Mouse (Mus musculus): ENCODE measurements at regions not wholly inside any gene's neighbourhood (a gene's known extent, or its start where the extent isn't known, plus 50 kb on each side); places are given as distances from the start of the nearest gene placed in this dataset.
"Not testable (repeated sequence)": the region's sequence is repeated elsewhere in the genome, so short reads cannot be mapped to it uniquely, and the experiment has no call there.

DNA sequence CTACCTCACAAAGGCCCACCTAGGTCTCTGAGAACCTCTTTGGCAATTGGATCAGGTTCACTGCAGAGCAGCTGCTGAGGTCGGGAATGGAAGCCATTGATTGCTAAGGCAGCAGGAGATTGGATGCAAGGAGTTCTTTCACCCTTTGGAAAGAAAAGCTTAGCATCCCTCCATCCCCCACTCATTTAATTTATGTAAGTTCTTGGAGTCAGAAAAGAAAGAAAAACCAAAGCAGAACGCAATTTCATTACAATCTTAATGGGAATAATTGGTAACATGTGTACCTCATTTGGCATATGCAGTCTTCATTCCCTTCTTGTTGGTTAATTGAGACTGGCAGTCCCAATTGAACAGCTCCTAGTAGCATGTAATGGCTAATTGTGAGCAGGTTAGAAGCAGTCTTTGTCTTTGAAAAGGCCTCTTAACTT, 96.4 kb downstream of the Dusp6 start:
- intact Hi-C loops (cut with DNase I) = no loop called here
- no peak for DNase-seq (ENCODE audit: low spot score in 2 of 2)

DNA sequence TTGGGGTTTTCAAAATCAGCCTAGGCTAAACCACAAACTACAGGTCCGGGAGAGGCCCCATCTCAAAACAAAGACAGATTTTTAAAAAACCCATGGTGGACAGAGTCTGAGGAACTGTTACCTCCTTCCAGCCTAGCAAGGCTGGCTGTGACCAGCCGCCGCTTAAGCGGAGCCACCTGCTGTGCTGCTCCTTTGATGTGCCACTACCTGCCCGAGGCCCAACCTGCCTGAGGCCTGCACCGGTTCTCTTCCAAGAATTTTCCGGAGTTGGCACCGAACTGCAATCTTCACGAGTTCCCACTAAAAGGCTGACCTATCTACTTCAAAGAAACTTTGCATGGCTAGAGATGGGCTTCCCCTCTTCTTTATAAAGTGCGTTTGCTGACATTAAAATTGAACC, 97.6 kb downstream of the Dusp6 start:
- intact Hi-C loops (cut with DNase I); DNase-seq (ENCODE audit: low spot score in 2 of 2): not testable (repeated sequence)

DNA sequence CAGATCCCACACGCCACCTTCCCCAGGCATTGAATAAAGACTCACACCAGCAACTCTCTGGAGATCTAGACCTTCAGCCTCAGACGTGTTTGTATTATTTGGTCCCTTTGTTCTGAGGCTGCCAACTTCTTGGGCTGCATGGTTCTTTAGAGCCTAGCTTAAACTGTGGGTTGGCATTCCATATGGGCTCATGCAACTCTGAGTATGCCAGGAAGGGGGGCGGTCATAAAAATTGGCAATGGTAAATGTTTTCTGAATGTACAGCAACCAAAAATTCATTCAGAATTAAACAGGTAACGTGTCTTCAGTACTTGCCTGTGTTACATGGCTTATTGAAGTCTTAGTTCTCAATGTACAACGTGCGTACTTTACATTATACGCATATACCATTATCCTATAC, 103.1 kb downstream of the Dusp6 start:
- intact Hi-C loops (cut with DNase I) = no loop called here
- peak in 1 of 2 experiments; percentile 40 for DNase-seq (ENCODE audit: low spot score in 2 of 2)

DNA sequence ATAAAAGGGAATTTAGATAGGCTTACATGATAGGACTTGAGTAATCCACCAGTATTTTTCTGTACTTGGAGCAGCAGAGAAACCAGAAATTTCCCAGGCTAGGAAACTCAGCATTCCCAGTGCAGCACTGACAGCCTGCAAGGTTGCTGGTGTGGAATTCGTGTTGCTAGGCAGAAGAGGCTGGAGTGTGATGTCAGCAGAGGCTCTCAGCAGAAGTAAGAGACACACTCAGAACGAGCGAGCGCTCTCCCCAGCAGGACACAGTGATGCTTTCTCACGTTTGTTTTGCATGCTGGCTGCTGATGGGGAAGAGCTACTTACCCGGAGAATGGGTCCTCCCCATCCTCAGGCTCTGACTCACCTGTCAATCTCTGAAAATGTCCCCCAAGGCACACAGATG, 104.7 kb downstream of the Dusp6 start:
- intact Hi-C loops (cut with DNase I) = no loop called here
- peak; percentile 37 to 61 for DNase-seq (ENCODE audit: low spot score in 2 of 2)

DNA sequence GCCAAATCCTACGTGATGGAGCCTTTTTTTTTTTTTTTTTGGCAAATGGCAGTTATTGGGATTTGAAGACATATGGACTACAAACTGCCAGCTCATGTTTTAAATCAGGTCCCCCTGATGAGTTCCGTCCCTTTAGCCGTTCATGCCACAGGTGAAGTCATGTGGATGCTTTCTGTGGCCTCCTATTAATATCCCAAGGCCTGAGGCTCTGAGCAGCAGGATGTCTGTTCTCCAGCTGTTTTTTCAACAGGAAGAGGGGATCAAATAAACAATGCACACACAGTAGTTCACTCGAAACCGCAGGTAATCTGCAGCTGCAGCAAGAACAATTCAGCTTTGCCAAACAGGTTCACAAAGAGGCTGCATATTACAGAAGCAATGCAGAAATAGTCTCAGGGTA, 112.1 kb downstream of the Dusp6 start:
- intact Hi-C loops (cut with DNase I) = no loop called here
- no peak for DNase-seq (ENCODE audit: low spot score in 2 of 2)

DNA sequence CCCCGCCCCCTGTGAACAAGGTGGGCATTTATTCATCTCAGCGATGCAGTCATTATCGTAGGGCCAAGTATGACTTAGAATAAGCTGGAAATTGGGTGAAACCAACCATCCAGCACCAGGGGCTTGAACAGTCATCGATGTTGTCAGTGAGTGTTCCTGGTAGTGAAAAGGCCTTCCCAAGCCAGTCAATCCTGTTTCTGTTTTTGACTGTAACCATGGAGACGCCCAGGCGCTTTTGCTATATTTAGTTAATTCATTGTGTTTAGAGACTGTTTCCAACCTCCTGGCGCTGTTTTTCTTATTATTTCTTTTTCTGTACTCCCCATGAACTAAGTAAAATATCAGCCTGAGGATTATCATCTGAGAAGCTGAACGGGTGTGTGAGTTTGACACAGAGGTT, 113.4 kb downstream of the Dusp6 start:
- peak; percentile 52 to 54 for DNase-seq (ENCODE audit: low spot score in 2 of 2)
- intact Hi-C loops (cut with DNase I) = no loop called here

DNA sequence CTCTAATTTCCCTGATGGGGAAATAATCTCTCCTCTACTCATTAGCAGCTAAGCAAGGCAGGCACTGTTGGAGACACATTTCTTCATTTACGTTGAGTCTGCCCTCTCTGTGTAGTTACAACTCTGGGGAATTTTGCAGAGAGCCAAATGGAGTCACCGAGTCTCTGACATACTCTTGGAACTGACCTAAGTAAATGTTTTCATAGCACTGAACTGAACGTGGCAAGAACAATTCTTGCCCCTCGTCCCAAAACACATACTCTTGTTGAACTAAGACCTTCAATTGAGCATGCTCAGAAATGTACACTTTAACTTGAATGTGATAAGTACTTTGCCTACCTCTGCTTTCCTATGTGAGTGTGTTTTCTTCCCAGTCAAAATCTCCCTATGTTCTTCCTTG, 114.5 kb downstream of the Dusp6 start:
- no peak for DNase-seq (ENCODE audit: low spot score in 2 of 2)

DNA sequence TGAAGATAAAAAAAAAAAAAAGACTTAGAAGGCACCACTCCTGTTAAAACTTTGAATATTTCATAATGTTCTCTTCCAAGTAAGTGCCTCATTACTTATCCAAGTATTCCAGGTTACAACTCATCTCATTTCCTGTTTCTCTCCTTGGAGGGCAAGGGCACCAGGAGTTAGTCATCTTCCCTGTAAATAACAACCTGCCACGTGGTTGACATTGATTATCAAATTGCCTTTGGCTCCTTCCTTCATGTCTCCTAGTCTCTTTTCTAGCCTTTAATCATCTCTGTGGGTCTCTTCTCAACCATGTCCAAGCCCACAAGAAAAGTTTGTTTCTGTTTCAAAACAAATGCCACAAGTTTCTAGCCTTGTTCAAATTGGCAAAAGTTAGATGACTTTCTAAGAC, 116.1 kb downstream of the Dusp6 start:
- intact Hi-C loops (cut with DNase I) = no loop called here
- DNase-seq (ENCODE audit: low spot score in 2 of 2) = no peak

More for the DNA sequence above, 114.5 kb downstream of the Dusp6 start:
- intact Hi-C loops (cut with DNase I) = no loop called here

DNA sequence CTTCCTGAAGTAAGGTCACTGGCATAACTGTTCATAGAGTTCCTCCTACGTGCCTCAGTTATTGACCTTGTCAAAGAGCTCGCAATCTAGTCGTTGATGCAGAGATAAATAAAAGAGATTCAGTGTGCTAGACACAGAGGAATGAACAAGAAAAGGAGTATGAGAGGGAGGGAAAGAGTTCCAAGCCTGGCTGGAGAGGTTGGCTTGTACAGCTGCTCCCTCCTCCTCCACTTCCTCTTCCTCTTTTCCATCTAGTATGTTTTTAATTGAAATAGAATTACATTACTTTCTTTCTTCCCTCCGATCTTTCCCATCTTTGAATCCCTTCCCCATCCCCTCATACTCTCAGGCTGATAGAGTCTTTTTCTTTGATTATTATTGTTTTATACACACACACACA, 117.1 kb downstream of the Dusp6 start:
- DNase-seq (ENCODE audit: low spot score in 2 of 2) = no peak
- intact Hi-C loops (cut with DNase I) = no loop called here

DNA sequence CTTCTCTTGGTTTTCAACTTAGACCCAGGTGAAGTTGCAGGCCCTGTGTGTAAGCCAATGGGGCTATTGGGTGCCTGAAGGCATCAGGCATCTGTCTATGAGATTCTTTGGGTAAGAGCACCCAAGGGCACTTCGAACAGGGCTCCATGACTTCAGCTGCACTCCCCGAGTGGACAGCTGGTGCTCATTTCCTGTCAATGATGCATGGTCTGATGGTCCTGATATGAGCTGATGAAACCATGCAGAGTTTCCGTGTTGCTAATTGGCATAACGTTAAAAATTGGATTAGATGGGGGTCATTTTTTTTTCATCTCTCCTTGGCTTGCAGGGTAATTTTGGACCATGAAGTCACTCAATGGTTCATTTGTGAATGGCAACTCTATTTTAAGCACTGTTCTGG, 120.0 kb downstream of the Dusp6 start:
- intact Hi-C loops (cut with DNase I) = no loop called here
- DNase-seq (ENCODE audit: low spot score in 2 of 2) = no peak

DNA sequence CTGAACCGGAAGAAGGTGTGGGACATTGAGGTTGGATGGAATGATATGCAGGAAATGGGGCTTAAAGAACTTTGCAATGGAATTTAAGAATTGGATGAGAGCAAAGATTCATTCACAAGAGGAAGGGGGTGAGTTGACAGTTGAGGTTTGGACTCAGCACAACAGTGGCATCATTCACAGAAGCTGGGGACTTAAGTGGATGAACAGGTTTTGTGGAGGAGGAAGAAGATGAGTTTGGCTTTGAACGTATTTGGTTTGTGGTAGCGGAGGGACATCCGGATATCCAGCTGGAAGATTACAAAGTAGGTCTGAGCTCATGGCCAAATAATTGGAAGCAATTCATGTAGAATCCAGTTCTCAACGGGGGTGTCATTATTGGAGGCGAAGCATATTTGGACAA, 121.3 kb downstream of the Dusp6 start:
- DNase-seq (ENCODE audit: low spot score in 2 of 2) = no peak

DNA sequence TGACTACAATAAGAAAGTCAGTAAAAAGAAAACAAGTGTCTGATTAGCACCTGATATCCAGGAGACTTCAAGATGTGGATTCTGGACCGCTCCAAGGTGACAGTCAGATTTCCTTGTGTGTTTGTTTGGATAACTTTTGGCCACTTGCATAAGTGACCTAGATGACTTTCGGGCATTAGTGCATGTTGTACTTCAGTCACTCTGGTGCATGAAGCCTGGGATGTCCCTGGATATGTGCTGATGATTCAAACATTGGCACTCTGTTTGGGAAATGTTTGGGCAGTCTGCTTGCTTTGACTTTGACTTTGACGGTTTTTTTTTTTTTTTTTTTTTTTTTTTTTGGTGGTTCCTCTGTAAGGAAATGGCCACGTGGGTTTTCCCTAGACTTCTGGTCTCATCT, 121.8 kb downstream of the Dusp6 start:
- intact Hi-C loops (cut with DNase I) = no loop called here
- DNase-seq (ENCODE audit: low spot score in 2 of 2) = no peak

More for the DNA sequence above, 121.3 kb downstream of the Dusp6 start:
- intact Hi-C loops (cut with DNase I) = no loop called here

DNA sequence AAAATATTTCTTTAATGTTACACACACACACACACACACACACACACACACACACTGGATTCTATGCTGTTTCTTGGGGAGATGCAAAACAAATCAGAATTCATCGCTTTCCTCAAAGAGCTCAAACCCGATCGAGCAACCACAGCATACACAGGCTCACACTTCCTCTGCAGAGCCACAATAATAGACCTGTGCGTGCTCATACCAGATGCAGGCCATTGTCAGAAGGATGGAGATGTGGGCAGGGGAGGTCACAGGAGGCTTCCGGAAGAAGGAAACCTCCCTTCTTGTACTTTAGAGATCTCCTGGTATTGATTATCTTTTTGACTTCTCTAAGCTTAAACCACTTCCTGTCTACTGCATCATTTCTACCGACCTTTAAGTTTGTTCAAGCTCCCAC, 122.8 kb downstream of the Dusp6 start:
- intact Hi-C loops (cut with DNase I) = no loop called here
- no peak for DNase-seq (ENCODE audit: low spot score in 2 of 2)

DNA sequence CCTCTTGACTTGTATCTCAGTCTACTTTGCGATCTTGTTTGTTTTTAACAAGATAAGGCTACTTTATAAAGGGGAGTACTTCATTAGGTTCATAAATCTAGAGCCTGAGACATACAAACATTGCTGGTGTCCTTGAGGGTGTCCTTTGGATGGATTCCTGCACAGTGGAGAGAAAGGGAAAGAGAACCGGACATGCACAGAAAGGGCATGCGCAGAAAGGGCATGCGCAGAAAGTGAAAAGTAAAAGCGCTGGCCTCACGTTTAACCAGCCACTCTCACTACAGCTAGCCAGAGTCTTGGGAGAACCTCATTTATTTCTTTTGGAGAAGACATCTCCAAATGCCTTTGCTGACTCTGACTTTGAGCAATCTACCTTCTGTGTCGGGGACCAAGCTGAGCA, 125.5 kb downstream of the Dusp6 start:
- intact Hi-C loops (cut with DNase I) = no loop called here
- DNase-seq (ENCODE audit: low spot score in 2 of 2) = no peak

DNA sequence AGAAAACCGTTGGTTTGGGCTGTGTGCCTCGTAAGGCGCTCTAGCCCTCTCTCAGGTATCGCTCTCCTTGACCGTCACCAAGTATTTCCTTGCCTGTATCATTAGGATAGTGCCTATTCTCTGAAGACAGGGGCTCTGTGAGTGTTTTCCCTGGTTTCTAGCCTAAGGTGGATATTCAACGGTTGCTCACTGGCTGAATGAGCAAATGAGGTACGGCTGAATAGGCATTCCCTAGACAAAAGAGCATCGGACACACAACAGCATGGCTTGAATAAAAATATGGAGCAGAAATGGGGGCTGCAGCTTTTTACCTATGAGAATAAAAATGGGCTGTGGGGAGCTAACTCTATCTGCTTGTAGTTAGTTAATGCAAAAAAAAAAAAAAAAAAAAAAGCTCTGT, 126.0 kb downstream of the Dusp6 start:
- no peak for DNase-seq (ENCODE audit: low spot score in 2 of 2)
- intact Hi-C loops (cut with DNase I) = no loop called here

DNA sequence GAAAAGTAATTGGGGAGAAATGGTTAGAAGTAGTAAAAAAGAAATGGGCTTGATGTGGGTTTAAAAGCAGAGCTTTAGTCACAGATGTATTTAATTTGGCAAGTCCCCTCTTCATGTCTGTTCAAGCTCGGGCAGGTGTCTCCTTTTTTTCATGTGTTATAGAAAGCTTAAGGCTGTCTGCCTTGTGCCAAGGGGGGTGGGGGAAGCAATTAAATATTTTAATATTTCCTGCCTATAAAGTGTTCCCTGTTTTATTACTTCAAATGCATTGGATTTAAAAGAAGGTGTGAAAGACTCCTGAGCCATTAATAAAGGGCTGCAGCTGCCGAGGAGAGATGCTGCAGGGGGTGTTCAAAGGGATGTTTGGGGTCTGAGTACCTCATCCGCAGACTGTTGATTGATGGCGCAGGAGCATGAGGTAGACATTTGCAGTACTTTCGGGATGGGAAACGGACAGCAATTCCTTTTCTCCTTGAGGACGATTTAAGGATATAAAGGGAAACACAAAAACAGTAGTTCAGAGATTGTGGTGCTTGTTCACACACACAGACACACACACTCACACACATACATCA, 127.7 kb downstream of the Dusp6 start:
- no peak for DNase-seq (ENCODE audit: low spot score in 2 of 2)
- intact Hi-C loops (cut with DNase I) = no loop called here

DNA sequence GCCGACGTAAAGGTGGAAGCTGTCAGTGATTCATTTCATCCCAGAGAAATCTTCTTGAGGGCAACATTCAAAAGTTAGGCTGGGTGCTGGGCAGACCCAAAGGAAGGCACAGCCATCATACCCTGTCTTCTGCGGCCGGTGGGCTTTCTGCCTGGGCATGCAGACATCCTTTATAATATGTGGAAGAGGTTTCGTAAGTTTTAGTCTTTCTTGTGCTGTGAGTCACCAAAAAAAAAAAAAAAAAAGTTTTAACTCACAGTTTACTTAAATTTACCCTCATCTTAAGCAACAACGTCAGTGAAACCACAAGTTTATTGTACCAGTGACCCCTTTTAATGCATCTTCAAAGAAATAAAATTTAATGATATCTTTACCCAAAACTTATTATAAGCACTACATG, 128.7 kb downstream of the Dusp6 start:
- intact Hi-C loops (cut with DNase I) = no loop called here

DNA sequence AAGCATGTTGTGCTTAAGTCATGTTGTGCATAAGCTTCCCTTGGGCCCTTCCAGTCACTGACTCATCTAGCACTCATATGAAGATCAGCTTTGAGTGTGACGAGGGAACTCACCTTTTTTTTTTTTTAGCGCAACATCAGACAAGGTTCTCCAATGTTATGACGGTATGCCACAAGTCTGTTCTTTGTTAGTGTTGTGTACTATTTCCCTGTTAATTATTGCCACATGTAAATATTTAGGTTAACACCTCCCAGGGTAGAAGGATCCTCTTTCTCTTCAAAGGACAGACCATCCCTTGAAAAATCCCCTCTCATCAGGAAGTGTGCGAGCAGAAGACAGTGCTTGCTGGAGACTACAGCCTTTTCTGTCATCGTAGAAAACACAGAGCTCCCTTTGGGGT, 129.9 kb downstream of the Dusp6 start:
- no peak for DNase-seq (ENCODE audit: low spot score in 2 of 2)
- intact Hi-C loops (cut with DNase I) = no loop called here

More for the DNA sequence above, 128.7 kb downstream of the Dusp6 start:
- no peak for DNase-seq (ENCODE audit: low spot score in 2 of 2)

DNA sequence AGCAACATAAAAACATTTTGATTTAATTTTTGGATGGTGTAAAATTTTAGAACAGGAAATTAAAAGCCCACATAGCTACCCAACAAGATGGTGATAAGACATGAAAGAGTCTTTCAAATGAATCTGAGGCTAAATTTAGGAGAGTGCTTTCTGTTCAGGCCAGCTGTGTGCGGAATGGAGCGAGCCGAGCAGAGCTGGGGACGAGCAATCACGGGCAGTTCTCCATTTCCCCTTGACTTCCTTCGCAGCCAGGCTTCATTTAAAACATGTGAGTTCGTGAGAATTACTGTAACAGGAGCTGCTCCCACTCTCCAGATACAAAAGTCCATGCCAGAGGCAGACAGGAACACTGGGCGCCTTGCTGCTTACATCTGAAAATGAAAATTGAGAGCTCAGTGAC, 130.5 kb downstream of the Dusp6 start:
- intact Hi-C loops (cut with DNase I) = no loop called here
- peak; percentile 53 to 71 for DNase-seq (ENCODE audit: low spot score in 2 of 2)

DNA sequence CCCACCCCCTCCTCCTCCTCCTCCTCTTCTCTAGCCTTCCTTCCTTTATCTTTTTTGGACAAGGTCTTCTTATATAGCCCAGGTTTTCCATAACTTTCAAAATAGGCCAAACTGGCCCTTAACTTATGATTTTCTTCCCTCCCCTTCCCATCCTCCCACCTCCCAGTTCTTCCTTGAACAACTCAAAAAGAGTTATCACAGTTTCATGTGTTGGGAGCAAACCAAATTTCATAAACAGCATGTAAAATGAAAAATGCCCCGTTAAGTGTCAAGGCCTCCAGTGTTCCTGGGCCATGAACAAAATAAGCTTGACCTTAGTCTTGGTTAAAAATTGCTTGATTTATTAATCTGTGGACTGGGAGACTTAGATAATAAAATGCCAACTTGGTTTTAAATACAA, 132.4 kb downstream of the Dusp6 start:
- intact Hi-C loops (cut with DNase I) = loop anchor here (5.0 kb wide), 1 partner anchor 83 kb away; no protein-coding TSS in a partner anchor
- no peak for DNase-seq (ENCODE audit: low spot score in 2 of 2)

DNA sequence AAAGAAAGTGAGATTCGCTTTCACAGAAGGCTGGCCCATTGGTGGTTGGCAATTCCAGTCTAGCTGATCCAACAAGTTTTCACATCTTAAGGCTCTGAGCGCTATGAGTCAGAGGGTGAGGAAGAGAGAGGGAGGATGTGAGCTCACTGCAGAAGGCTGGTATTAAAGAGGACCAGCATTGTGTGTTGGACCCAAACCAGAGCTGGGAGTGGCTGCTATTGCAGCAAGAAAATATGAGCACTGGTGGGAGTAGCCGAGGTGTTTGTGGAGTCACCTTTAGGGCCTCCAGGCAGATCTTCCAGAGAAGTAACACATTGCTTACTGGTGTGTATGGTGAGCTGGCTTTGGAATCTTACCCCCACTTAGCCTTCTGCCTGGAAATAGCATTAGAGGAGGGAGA, 133.6 kb downstream of the Dusp6 start:
- intact Hi-C loops (cut with DNase I) = loop anchor here (5.0 kb wide), 1 partner anchor 84 kb away; no protein-coding TSS in a partner anchor
- no peak for DNase-seq (ENCODE audit: low spot score in 2 of 2)

DNA sequence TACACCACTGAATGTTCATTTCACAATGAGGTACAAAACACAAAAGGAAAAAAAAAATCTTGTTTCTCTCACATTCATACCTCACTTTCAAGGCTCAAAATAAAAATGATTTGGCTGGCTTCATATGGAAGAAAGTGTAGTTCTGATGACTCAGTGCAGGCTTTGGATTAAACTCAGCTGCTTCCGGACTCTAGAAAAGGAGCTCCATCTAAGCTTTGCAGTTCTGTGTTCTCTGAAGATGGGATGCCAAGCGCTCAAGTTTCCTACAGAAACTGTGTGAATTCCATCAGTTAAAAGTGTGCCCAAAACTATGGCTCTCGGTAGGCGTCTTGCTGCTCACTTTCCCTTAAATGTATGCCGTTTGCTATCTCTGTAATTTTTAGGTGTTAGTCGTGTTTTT, 137.0 kb downstream of the Dusp6 start:
- intact Hi-C loops (cut with DNase I) = loop anchor here (10.0 kb wide), 1 partner anchor 235 kb away; no protein-coding TSS in a partner anchor
- peak; percentile 39 to 62 for DNase-seq (ENCODE audit: low spot score in 2 of 2)
